In genomic region chr11:32009961-32010662, GRCm38 (mm10) we compare ENCODE assay signal across 9 mouse cellular contexts. TPM values are rescaled to one million over a fixed set of nuclear protein-coding genes. Genes with fewer than 3 reads are reported as not detected.
A peak's percentile ranks its signal among the peaks of the same experiment; 100 is the strongest.
DNase-seq lines count a peak whose midpoint lies in the region; ATAC-seq lines count a peak whose summit lies in the region.
"Had no signal": no experiment of that assay in that cellular context is flagged by ENCODE, and none has a peak within 500 bp of the region (broad histone marks: within the 10 kb centered on the region; RNA-seq: fewer than 3 reads in every experiment).

No protein-coding gene starts in this region.

- H3K4me2 ChIP-seq in kidney, embryonic 16.5 days (replicated peaks; ENCODE audit: low read depth, low read length): no peak overlapping the region
- H3K4me2 ChIP-seq in embryonic facial prominence, embryonic 12.5 days (replicated peaks): no peak overlapping the region
- H3K4me2 ChIP-seq: heart, embryonic 15.5 days had no signal

- peak; percentile 65; the same call in 1 of the 2 replicates for ATAC-seq in kidney, embryonic 16.5 days (ENCODE audit: low FRiP score, low TSS enrichment)
- peak; percentile 70; the same call in 1 of the 2 replicates for ATAC-seq in embryonic facial prominence, embryonic 12.5 days (ENCODE audit: insufficient number of reproducible peaks, insufficient read depth, low FRiP score, low TSS enrichment)

- H3K9me3 ChIP-seq in kidney, embryonic 16.5 days (ENCODE audit: low read length): peaks cover 10% of the 10 kb centered on the region
- H3K9me3 ChIP-seq in embryonic facial prominence, embryonic 12.5 days: 0 out of 2 replicates have a peak, but pooled peaks cover 2% of the 10 kb centered on the region
- H3K9me3 ChIP-seq in limb, embryonic 10.5 days (replicated peaks): peaks cover 3% of the 10 kb centered on the region; the same call in 1 of the 2 replicates
- H3K9me3 ChIP-seq: heart, embryonic 15.5 days had no signal

- peaks cover 17% of the 10 kb centered on the region for H3K4me1 ChIP-seq in kidney, embryonic 16.5 days (ENCODE audit: insufficient read depth, low read length)
- peaks cover 11% of the 10 kb centered on the region; the same call in 1 of the 2 replicates for H3K4me1 ChIP-seq in embryonic facial prominence, embryonic 12.5 days
- H3K4me1 ChIP-seq in limb, embryonic 10.5 days: peaks cover 19% of the 10 kb centered on the region

- no peak overlapping the region for H3K9ac ChIP-seq in kidney, embryonic 16.5 days (replicated peaks; ENCODE audit: low read length)
- no peak overlapping the region for H3K9ac ChIP-seq in embryonic facial prominence, embryonic 12.5 days
- H3K9ac ChIP-seq: heart, embryonic 15.5 days had no signal

- no peaks in the 10 kb centered on the region for H3K27me3 ChIP-seq in kidney, embryonic 16.5 days (ENCODE audit: insufficient read depth, low read length)
- no peaks in the 10 kb centered on the region for H3K27me3 ChIP-seq in embryonic facial prominence, embryonic 12.5 days
- H3K27me3 ChIP-seq in limb, embryonic 10.5 days (ENCODE audit: low read depth, poor library complexity, severe bottlenecking): no peaks in the 10 kb centered on the region
- H3K27me3 ChIP-seq: heart, embryonic 15.5 days had no signal

- H3K36me3 ChIP-seq in kidney, embryonic 16.5 days (ENCODE audit: insufficient read depth, low read length): no peaks in the 10 kb centered on the region
- no peaks in the 10 kb centered on the region for H3K36me3 ChIP-seq in embryonic facial prominence, embryonic 12.5 days
- H3K36me3 ChIP-seq in limb, embryonic 10.5 days: no peaks in the 10 kb centered on the region
- H3K36me3 ChIP-seq: heart, embryonic 15.5 days had no signal

- H3K27ac ChIP-seq in kidney, embryonic 16.5 days (ENCODE audit: low read length): no peak overlapping the region
- H3K27ac ChIP-seq in embryonic facial prominence, embryonic 12.5 days: no peak overlapping the region
- H3K27ac ChIP-seq in limb, embryonic 10.5 days: peak overlapping the region; percentile 71
- H3K27ac ChIP-seq: heart, embryonic 15.5 days had no signal

- no peak overlapping the region for H3K4me3 ChIP-seq in kidney, embryonic 16.5 days (ENCODE audit: low read length)
- H3K4me3 ChIP-seq in embryonic facial prominence, embryonic 12.5 days: no peak overlapping the region
- no peak overlapping the region for H3K4me3 ChIP-seq in limb, embryonic 10.5 days
- H3K4me3 ChIP-seq: heart, embryonic 15.5 days had no signal

- 26% methylated on average over 13 of the region's 13 CpGs for WGBS in kidney, embryonic 16.5 days
- WGBS in embryonic facial prominence, embryonic 12.5 days: 30% methylated on average over 13 of the region's 13 CpGs
- 32% methylated on average over 13 of the region's 13 CpGs for WGBS in limb, embryonic 10.5 days

- no peak for DNase-seq in kidney, postnatal 14 days
- DNase-seq in NIH3T3 (ENCODE audit: low read depth): peak; percentile 59
- DNase-seq in limb, embryonic 10.5 days (ENCODE audit: low spot score): peak; percentile 54
- peak; percentile 58 for DNase-seq in retina, embryonic 14.5 days (ENCODE audit: low spot score)
- no peak for DNase-seq in gastrocnemius, postnatal 4 days (ENCODE audit: low spot score in 2 of 2)
- no peak for DNase-seq in ovary, adult 18-20 months (ENCODE audit: low spot score)

RNA-seq across cellular contexts. Expression of gene Nsg2, which starts 9.8 kb away (rescaled TPM):
- 5.9 and 8.4 TPM in 2 replicates for polyA plus RNA-seq in kidney, embryonic 16.5 days (2015; fragmentation: Nextera tagmentation; extraction: Ambion mirVana)
- 14.5 and 17.8 TPM in 2 replicates for polyA plus RNA-seq in embryonic facial prominence, embryonic 12.5 days (2016; fragmentation: Nextera tagmentation; extraction: Ambion mirVana)
- polyA plus RNA-seq in limb, embryonic 10.5 days (2016; fragmentation: Nextera tagmentation; extraction: Ambion mirVana): 1.1 and 2.0 TPM in 2 replicates
- 1 to 10 TPM; 3.3 to 3.9 TPM for total RNA-seq in gastrocnemius, postnatal 4 days (2021)

RNA-seq across cellular contexts. Expression of gene 4930524B15Rik, which starts 44.7 kb away (rescaled TPM):
- polyA plus RNA-seq in kidney, embryonic 16.5 days (2015; fragmentation: Nextera tagmentation; extraction: Ambion mirVana): 0.17 TPM in 1 of 2 replicates, not detected in the other
- polyA plus RNA-seq in embryonic facial prominence, embryonic 12.5 days (2016; fragmentation: Nextera tagmentation; extraction: Ambion mirVana): 0.18 and 0.29 TPM in 2 replicates
- 0.14 TPM in 1 of 2 replicates, not detected in the other for polyA plus RNA-seq in limb, embryonic 10.5 days (2016; fragmentation: Nextera tagmentation; extraction: Ambion mirVana)
- total RNA-seq in gastrocnemius, postnatal 4 days (2021): not detected

Comparison
In these comparisons a context has a peak if more than half of its experiments do, and no peak if none do; other contexts are left out.
1. DNase-seq: peak in NIH3T3 (single experiment), limb, embryonic 10.5 days (single experiment) and retina, embryonic 14.5 days (single experiment); none in kidney, postnatal 14 days (single experiment), gastrocnemius, postnatal 4 days (0 of 2) and ovary, adult 18-20 months (single experiment).